Mouse (Mus musculus): ENCODE results near the gene Srd5a3.

Gene Srd5a3

DNA sequence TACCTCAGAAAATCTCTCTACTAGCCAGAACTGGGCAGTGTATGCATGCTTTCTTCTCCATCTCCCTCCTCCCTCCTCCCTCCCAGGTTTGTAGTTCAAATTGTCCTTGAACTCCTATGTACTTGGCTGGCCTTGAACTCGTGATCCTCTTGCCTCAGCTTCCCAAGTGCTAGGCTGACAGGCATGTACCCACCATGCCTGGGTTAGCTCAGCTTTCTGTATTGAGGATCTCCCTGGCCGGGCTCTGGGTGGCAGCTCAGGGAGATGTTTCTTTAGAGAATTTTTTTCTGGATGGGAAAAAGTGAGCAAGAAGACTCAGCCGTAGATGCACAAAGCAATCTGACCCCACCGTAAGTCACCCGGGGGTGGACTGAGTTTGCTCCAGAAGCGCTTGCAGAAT, 12.9 kb downstream of the Srd5a3 start:
- DNase-seq (ENCODE audit: low spot score in 2 of 2) = no peak

DNA sequence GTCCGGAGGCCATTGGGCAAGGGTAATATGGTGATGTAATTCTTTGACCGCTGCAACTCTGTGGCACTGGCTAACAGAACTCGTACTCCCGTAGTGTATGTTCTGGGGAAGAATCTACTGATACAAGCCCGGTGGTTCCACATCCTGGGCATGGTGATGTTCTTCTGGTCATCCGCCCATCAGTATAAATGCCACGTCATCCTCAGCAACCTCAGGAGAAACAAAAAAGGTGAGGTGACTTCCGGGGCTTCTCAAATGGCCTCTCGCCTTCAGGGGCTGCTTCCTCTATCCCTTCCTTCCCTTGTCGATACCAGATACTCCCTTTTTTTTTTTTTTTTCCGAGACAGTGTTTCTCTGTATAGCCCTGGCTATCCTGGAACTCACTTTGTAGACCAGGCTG, 13.4 kb downstream of the Srd5a3 start:
- no peak for DNase-seq (ENCODE audit: low spot score in 2 of 2)

DNA sequence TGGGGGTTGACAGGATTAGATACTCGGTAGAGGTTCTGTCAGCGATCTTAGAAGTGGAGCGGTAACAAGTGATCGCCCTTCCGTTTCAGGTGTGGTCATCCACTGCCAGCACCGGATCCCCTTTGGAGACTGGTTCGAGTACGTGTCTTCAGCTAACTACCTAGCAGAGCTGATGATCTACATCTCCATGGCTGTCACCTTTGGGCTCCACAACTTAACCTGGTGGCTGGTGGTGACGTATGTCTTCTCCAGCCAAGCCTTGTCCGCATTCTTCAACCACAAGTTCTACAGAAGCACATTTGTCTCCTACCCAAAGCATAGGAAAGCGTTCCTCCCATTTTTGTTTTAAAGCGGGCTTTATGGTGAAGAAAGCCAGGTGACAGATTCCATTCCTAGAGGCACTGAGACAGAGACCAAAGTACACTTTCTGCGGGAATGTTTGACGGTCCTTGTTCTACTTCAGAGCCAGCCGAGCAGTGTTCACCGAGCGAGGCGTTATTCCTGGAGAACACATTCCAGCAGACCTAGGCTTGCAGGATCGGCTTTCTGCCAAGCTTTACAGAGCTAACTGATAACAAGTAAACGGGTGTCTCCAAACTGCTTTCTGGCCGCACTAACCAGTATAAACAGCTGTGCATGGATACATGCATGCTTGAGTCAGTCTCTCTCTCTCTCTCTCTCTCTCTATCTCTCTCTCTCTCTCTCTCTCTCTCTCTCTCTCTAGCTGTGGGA, 14.5 kb downstream of the Srd5a3 start:
- DNase-seq (ENCODE audit: low spot score in 2 of 2) = peak in 1 of 2 experiments; percentile 43

GRCm38 (mm10) chr5:76159555-76159954, 19.5 kb downstream of the Srd5a3 start:
- DNase-seq (ENCODE audit: low spot score in 2 of 2) = no peak

GRCm38 (mm10) chr5:76160086-76160485, 20.0 kb downstream of the Srd5a3 start:
- DNase-seq (ENCODE audit: low spot score in 2 of 2) = no peak

GRCm38 (mm10) chr5:76161491-76161890, 21.4 kb downstream of the Srd5a3 start:
- no peak for DNase-seq (ENCODE audit: low spot score in 2 of 2)

DNA sequence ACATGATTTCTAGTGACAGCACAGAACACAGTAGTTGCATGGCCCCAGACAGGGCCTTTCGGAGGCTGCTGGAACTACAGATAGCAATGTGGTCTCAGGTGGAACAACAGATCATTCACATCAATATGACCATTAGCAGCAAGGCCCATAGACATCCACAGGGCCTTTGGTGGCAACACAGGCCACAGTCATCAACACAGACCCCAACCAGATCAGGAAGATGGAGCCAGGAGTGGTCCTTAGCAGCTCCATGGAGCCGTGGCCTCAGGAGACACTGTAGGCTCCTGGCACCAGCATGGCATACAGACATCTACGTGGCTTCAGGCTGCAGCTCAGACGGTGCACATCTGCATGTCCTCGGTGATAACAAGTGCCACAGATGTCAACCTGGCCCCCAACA, 22.9 kb downstream of the Srd5a3 start:
- no peak for DNase-seq (ENCODE audit: low spot score in 2 of 2)

DNA sequence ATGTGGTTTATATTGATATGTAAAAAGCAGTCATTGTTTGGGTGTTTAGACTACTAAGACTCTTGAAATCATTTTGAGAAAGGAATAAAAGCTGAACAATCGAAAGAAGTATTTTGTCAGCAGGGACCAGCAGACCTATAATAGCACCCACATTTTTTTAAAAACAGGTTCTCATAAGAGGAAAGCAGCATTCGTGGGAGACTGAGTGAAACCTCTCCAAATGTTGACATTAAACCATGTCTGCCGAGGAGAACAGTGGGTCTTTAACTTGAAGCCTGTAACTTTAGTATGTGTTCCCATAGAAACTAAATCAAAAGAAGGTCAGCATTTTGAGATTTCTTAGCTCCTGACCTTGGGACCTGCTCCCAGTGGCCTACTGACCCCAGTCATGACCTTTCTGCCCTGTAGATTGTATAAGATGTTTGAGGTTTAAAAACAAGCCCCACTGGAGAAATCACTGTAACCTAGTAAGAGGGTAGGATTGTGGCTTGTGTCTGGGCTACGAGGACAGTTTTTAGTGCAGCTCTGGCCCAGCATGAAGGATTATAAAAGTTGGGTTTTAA, 23.8 kb downstream of the Srd5a3 start:
- no peak for DNase-seq (ENCODE audit: low spot score in 2 of 2)

GRCm38 (mm10) chr5:76164827-76165226, 24.8 kb downstream of the Srd5a3 start:
- DNase-seq (ENCODE audit: low spot score in 2 of 2) = no peak

GRCm38 (mm10) chr5:76170522-76170921, 30.5 kb downstream of the Srd5a3 start:
- DNase-seq (ENCODE audit: low spot score in 2 of 2) = no peak

GRCm38 (mm10) chr5:76171039-76171438, 31.0 kb downstream of the Srd5a3 start:
- no peak for DNase-seq (ENCODE audit: low spot score in 2 of 2)

GRCm38 (mm10) chr5:76175051-76175450, 35.0 kb downstream of the Srd5a3 start:
- DNase-seq (ENCODE audit: low spot score in 2 of 2) = no peak

GRCm38 (mm10) chr5:76176411-76176810, 36.3 kb downstream of the Srd5a3 start:
- peak in 1 of 2 experiments; percentile 19 for DNase-seq (ENCODE audit: low spot score in 2 of 2)

GRCm38 (mm10) chr5:76176841-76177240, 36.8 kb downstream of the Srd5a3 start:
- no peak for DNase-seq (ENCODE audit: low spot score in 2 of 2)

GRCm38 (mm10) chr5:76177664-76178063, 37.6 kb downstream of the Srd5a3 start:
- DNase-seq (ENCODE audit: low spot score in 2 of 2) = no peak

DNA sequence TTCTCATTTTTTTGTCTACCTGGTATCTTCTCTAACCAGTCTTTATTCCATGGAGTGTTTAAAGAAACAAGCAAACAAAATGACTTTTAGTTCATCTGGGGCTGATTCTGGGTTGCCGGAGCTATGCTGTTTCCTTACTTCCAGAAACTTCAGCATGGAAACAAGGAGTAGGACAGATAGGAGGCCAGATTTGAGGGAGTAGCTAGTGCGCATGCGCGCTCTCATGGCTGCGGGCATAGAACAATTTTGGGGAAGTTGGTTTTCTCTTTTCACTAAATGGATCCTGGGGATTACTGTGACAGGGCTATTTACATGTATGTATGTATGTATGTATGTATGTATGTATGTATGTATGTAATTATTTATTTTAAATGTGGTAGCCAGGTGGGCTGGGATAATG, 39.1 kb downstream of the Srd5a3 start:
- DNase-seq (ENCODE audit: low spot score in 2 of 2) = no peak

GRCm38 (mm10) chr5:76179791-76180190, 39.7 kb downstream of the Srd5a3 start:
- no peak for DNase-seq (ENCODE audit: low spot score in 2 of 2)

GRCm38 (mm10) chr5:76182326-76182725, 42.3 kb downstream of the Srd5a3 start:
- DNase-seq (ENCODE audit: low spot score in 2 of 2) = no peak

- no peak for DNase-seq (ENCODE audit: low spot score in 2 of 2)
Measured at GRCm38 (mm10) chr5:76183043-76183749, 43.1 kb downstream of the Srd5a3 start.

DNA sequence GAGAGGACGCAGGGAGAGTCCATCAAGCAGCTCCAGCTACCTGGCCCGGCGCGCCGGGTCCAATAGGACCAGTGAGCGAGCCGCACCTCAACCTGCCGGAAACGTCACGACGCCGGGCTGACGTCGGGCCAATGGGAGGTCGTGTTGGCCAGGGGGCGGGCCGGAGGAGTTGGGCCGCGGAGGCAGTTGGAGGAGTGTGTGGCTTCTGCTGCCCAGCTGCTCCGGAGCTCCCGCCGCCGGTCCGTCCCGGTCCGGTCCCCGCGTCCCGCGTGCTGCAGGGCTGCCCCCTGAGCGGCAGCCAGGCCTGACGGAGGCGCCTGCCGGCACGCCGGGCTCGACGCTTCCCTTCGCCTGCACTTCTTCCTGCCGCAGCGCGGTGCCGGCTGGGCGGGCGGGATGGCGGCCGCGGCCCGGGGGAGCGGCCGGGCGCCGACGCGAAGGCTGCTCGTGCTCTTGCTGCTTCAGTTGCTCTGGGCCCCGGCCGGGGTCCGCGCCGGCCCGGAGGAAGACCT, 43.7 kb downstream of the Srd5a3 start, which contains the start of gene Tmem165:
Tmem165 (plus strand) TSS at position 131 of the 512 bp plus-strand sequence.
- peak; percentile 92 to 95 for DNase-seq (ENCODE audit: low spot score in 2 of 2)

GRCm38 (mm10) chr5:76184286-76185080, 44.4 kb downstream of the Srd5a3 start:
- peak; percentile 59 to 62 for DNase-seq (ENCODE audit: low spot score in 2 of 2)

- DNase-seq (ENCODE audit: low spot score in 2 of 2) = no peak
Measured at GRCm38 (mm10) chr5:76187885-76188284, 47.8 kb downstream of the Srd5a3 start.

All from heart, adult 9 months (tissue).